Mouse (Mus musculus) gastrocnemius, postnatal 36 days (tissue): ENCODE results near the gene Mrps10. TPM values are rescaled to one million over a fixed set of nuclear protein-coding genes. Genes with fewer than 3 reads are reported as not detected.
"Not testable (repeated sequence)": the region's sequence is repeated elsewhere in the genome, so short reads cannot be mapped to it uniquely, and the experiment has no call there.

Experiments
- DNase-seq, 2 experiments: peaks; one replicate each; pipeline ENCODE4 v3.0.0; 2022
- intact Hi-C: fragments of 180-260 bp; cut with DNase I; formaldehyde crosslinking; loops from one replicate; pipeline ENCODE4 v1.15.1; 2025
- total RNA-seq, 2 experiments: library from RNA; stranded (reverse); gene quantifications; 2 replicates each; pipeline ENCODE4 v1.2.3; 2021

Gene Mrps10
- total RNA-seq, 2 experiments from 2014 or later = 31.9 to 33.7 TPM

DNA sequence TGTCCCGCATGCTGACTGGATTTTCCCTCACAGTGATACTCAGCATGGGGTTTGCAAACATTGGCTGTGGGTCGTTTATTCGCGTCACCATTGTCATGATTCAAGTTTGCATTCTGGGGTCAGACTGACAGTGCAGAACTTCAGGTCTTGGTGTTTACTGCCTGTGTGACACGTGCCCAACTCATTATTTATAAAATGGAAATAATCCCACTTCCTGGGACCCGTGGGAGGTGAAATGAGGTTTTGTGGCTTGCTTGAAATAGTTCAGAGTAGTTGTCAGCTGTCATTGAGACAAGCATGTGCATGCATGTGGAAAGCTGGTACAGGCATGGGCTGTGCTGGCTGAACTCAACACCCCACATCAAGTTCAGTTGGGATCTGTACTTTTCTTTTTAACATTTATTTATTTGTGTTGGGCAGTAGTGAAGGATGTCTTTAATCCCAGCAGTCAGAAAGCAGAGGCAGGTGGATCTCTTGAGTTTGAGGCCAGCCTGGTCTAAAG lies 8.1 kb downstream of the Mrps10 start:
- no peak for DNase-seq
- intact Hi-C loops = no loop called here

DNA sequence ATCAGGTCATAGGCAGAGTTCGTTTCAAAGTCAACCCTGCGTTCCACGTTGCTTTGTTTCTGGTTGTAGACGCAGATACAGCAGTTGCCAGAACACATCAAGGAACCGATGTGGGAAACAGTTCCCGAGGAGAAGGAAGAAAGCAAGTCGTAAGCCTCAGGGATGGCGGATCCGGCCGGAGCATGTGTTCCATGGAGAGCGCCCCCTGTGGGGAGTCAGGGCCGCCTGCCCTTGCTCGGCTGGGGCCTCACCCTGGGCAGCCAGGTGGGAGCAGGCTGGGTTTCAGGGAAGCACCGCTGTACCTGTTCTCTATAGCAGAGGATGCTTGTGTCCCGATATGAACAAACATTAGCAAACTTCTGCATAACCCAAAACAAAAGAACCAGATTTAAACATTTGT lies 9.4 kb downstream of the Mrps10 start:
- DNase-seq = no peak
- intact Hi-C loops = no loop called here

DNA sequence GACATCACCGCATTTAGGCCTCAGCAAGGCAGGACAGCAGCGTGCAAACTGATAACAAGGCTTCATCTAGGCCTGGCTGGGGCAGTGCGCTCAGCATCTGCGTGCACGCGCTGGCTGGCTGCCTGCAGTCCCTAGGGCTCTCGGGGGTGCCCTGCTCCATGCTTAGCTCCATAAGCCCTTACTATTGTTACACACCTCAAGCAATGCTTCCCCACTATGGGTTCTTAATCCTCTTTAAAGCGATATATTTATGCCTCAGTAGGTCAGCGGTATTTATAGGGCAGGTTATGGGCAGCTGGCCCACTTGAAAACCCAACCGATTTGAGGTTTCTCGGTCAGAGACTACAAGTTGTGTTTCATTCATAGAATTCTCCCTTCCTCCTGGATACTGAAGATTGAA lies 13.2 kb downstream of the Mrps10 start:
- intact Hi-C loops = no loop called here
- no peak for DNase-seq

DNA sequence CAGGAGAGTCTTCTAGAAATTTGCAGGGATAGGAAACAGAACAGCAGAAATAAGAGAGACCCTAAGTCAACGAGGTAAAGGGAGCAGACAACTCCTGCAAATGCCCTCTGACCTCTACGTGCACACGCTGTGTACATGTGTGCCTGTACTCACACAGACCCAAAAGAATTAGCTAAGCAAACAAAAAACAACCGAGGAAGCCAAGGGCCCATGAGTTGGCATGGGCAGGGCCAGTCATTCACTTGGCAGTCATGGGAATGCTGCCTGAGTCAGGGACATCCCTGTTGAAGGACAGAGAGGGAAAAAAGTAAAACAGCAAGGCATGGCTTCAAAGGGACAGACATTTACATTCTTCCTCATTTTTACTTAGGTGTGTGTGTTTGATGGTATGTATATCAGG lies 14.6 kb downstream of the Mrps10 start:
- intact Hi-C loops = no loop called here
- DNase-seq = no peak

DNA sequence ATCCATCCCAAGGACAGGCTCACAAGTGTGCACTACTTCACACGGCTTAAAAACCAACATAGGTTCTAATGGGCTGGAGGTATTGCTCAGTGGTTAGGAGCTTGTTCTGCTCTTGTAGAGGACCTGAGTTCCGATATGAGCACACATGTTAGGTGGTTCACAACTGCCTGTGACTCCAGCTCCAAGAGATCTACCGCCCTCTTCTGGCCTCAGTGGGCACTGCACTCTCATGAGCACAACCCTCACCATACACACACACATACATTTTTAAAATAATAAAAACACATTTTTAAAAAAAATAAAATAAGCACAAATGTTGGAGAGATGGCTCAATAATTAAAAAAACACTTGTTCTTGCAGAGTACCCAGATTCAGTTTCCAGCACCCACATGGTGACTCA lies 15.4 kb downstream of the Mrps10 start:
- no peak for DNase-seq
- intact Hi-C loops = no loop called here

DNA sequence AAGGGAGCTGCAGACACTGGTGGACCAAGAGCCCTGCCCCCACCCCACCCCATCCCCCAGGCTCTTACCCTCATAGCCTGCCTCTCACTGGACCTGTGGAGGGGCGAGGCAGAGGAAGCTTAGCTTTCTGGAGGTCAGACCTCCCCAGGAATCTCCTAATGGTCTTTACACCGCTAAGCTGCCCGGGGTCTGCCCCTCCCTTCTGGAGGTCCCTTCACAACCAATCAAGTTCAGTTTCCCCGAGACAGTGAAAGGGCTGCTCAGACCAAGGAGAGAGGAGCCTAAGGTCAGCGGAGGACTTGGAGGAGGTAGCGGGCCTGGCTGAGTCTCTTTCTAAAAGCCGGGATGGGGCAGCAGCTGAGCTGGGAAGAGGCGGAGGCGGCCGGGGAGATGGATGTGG lies 16.5 kb downstream of the Mrps10 start, which contains the start of gene Guca1b:
Gene Guca1b, plus strand, starts transcription at position 249 of the 400 bp plus-strand sequence.
- intact Hi-C loops = no loop called here

DNA sequence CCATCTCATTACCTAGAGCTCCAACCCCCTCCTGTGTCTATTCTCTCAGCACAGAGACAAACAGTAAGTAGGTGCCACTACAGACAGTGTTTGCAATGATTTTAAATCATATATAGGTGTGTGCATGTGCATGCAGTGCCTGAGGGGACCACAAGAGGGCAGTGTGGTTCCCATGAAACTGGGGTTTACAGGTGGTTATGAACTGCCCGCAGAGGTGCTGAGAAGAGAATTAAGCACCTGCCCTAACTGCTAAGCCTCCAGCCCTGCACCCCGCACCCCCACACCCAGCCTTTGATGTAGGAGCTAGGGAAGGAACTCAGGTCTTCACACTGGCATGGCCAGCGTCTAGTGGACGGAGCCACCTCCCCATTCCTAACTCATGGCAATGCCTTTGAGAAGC lies 18.0 kb downstream of the Mrps10 start:
- peak in 1 of 2 experiments; percentile 31 for DNase-seq

More for the DNA sequence above, 16.5 kb downstream of the Mrps10 start, which contains the start of gene Guca1b:
- DNase-seq = no peak

DNA sequence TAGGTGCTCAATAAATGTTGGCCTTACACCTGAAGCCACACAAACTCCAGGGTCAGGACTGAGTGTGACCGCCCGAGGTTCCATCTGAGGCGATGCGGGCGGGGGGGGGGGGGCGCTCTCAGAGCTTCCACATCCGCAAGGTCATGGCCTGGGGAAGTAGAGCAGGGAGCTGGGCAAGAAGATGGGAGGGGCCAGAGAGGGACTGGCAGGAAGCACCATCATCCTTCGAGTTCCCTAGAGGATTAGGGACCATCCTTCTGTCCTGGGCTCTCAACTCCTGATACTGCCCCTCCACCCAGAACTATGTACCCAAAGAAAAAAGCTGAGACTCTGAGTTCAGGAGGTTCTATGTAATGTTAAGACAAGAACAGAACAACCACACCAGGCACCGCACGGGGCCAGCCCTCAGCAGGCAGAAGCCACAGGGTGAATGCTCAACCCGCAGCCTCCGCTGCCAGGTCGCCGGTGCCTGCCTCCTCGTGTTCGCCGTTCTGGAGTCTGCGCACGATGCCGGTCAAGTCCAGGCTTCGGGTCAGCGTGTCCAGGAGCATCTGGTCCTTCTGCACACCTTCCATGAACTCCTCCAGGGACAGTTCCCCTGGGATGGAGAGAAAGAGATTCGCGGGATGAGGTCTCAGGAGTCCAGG lies 25.7 kb downstream of the Mrps10 start:
- intact Hi-C loops = no loop called here
- DNase-seq = no peak

More for the DNA sequence above, 18.0 kb downstream of the Mrps10 start:
- intact Hi-C loops = no loop called here

DNA sequence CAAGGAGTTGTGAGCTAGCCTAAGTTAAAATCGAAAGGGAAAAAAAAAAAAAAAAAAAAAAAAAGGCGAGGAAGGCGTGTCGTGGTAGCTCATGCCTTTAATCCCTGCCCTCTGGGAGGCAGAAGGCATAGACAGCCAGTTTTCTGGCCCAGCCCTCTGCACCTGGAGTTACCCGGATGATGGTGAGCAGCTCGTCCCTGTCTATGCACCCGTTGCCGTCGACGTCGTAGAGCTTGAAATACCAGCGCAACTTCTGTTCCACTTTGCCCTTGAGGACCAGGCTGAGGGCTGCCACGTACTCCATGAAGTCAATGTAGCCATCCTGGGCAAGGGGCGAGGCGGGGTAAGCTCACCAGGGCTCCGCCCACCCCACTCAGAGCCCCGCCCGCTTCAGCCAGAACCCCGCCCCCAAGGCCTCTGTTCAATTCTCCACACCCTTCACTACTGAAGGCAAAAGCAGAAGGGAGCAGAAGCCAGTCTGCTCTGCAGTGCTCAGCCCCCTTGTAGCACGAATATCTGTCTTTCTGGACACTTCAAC lies 26.8 kb downstream of the Mrps10 start:
- intact Hi-C loops = no loop called here
- DNase-seq = peak in 1 of 2 experiments; percentile 44

DNA sequence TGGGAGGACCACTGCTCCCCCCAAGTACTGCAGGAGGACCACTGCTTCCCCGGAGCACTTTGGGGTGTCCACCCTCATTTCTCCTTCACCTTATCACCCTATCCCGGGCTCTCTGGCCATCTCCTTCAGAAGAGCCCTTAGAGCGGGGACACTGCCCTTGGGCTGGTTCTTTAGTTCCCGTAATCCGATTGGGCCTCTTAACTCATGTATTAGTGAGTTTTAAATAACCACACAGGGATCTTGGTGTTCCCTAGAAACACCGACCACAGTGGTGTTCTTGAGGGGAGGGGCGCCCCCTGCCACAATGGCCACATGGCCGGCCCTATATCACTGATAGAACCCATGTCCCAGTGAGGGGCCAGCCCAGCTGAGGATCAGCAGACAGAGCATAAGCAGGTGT lies 30.4 kb downstream of the Mrps10 start:
- intact Hi-C loops = no loop called here
- DNase-seq = no peak

DNA sequence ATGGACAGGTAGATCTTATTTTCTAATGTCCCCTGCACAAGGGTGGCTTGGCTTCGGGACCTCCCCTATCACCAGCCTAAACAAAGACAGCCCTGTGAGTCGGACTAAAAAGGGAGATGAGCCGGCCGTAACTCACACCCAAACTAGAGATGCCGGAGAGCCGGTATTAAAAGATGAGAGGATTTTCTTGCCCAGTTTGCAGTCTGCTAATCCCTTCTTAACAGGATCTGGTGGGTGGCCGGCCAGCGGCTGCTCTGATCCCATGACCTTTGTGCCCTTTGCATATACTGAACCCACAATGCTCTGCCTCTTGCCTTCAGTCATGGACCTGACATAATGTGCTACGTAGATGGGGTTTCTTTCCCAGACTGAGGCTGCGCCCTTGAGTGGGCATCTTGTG lies 31.8 kb downstream of the Mrps10 start, which contains the start of gene Guca1a:
Gene Guca1a, minus strand, starts transcription at position 134 of the 400 bp plus-strand sequence.
- intact Hi-C loops = no loop called here
- no peak for DNase-seq

DNA sequence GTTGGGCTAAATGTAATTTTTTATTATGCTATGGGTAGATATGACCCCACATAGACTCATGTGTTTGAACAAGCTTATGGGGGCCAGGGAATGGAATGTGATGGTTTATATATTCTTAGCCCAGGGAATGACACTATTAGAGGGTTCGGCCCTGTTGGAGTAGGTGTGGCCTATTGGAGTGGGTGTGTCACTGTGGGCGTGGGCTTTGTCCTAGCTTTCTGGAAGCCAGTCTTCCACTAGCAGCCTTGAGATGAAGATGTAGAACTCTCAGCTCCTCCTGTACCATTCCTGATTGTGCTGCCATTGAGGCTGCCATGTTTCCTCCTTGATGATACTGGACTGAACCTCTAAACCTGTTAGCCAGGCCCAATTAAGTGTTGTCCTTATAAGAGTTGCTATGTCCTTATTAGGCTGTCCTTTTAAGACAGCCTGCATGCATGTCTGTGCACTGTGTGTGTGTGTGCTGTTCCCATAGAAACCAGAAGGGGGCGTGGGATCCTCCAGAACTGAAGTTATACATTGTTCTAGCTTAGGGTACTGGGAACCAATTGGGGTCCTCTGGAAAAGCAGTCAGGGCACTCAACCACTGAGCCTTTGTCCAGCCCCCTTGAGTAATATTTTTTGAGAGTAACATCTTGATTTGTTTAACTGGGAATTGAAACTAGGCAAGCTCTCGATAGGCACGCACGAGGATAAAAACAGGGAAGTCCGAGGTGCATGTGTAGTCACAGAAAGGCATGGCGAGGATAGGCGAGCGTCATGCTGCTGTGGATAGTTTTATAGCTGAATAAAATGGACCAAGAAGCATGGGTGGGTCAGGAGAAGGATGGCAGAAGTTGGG lies 39.2 kb downstream of the Mrps10 start:
- DNase-seq = no peak
- intact Hi-C loops = loop anchor here (2.0 kb wide), 1 partner anchor 73 kb away; no protein-coding TSS in a partner anchor

DNA sequence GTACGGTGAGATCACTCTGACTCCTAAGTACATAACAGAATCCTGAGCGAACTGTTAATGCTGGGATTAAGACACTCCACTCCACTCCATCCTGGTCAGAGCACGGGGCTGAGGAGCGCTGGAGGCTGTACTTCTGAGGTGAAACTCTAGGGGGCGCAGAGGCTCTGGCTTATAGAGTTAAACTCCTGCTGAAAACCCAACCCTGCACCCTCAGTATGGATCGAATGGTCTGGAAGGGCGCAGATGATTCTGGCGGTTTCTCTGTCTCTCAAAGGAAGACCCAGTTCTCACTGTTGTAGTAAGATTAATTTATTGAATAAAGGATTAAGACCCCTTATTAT lies 39.8 kb downstream of the Mrps10 start:
- DNase-seq = peak; percentile 31 to 32
- intact Hi-C loops = loop anchor here (2.0 kb wide), 1 partner anchor 72 kb away; no protein-coding TSS in a partner anchor

DNA sequence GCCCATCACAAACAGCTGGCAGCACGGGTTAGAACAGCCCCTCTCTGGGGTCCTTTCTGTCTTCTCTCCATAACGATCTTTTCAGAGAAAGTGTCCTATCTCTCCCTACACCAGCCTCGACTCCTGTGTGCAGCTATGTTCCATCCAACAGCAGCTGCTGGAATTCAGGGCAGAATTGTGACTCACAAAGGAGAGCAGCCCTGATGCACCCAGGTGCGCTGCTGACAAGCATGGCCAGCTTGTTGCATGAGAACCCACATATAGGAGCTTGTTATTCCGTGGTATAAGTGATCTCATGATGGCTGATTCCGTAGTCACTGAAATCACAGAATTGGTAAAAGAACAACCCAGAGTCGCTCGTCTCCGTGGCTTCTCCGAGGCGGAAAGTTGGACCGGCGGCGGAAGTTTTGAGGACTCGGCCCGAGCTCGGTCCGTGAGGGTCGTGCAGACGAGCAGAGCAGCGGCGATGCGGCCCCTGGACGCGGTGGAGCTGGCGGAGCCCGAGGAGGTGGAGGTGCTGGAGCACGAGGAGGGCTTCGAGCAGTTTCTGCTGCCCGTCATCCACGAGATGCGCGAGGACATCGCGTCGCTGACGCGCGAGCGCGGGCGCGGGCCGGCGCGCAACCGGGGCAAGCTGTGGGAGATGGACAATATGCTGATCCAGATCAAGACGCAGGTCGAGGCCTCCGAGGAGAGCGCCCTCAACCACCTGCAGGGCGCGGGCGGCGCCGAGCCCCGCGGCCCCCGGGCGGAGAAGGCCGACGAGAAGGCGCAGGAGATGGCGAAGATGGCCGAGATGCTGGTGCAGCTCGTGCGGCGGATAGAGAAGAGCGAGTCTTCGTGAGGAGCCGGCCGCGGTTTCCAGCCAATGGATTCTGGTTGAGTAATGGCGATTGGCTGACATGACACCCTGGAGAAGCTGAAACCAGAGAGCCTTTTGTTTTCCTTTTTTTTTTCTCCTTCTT lies 41.5 kb downstream of the Mrps10 start:
- intact Hi-C loops = loop anchor here (2.0 kb wide), 1 partner anchor 71 kb away; no protein-coding TSS in a partner anchor
- not testable (repeated sequence) for DNase-seq

DNA sequence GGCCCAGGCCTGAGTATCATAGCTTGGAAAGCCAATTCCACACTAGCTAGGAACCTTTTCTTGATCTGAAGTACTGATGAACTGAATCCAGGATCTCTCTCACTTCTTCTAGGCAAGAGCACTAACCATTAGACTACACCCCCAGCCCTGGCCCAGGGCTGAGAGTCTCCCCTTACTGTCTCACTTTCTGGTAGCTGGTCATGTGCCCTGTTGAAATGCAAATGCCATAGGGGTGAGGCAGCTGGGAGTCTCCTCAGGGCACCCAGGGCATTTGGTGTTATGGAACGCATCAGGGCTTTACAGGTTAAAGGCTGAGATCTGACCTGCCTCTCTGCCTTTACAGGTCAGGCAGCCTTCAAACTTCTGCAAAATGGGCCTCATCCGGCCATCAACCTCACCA lies 51.5 kb downstream of the Mrps10 start:
- DNase-seq = no peak
- intact Hi-C loops = no loop called here

DNA sequence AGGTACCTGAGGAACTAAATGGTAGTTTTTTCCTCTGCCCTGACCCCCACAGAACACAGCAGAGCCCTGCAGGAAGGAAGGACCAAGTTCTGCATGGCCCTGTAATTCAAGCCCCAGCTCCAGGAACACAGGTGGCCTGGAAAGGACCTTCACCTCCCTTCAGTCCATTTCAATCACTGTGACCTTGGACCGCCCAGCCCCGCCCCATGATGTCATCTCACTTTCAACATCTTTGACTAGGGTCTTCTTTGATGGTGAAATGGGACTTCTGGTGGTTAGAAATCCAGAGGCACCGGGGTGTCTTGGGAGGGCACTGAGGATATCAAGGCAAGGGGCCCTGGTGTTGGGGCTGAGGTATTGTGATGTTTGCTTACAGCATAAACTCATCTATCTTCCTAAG lies 52.9 kb downstream of the Mrps10 start:
- intact Hi-C loops = no loop called here
- no peak for DNase-seq

DNA sequence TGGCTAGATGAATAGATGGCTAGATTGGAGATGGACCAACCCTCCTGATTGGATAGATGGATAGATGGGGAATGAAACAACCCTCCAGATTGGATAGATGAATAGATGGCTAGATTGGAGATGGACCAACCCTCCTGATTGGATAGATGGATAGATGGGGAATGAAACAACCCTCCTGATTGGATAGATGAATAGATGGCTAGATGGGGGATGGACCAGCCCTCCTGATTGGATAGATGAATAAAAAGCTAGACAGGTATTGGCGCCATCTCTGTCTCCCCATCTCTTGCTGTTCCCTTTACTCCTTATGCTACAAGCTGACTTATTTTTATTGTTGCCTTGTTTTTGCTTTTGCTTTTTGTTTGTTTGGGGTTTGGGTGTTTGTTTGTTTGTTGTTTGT lies 53.9 kb downstream of the Mrps10 start:
- DNase-seq, intact Hi-C loops: not testable (repeated sequence)

DNA sequence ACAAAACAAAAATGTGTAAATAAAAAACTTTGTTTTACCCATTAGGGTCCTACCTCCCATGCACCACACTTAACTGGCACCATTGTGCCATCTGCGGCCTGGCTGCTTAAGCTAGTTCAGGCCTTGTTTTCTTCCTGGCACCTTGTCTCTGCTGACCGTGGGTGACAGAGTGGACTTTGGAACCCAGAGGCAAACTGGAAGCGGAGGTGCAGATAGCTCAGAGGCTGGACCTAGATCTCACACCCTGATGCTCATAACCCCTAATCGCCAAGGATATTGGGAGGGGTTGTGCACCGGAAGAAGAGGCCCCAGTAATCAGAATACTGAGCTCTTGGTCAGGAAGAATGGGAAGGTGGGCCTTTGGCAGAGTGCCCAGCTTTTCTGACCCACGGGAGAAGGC lies 55.5 kb downstream of the Mrps10 start:
- DNase-seq = no peak
- intact Hi-C loops = no loop called here

DNA sequence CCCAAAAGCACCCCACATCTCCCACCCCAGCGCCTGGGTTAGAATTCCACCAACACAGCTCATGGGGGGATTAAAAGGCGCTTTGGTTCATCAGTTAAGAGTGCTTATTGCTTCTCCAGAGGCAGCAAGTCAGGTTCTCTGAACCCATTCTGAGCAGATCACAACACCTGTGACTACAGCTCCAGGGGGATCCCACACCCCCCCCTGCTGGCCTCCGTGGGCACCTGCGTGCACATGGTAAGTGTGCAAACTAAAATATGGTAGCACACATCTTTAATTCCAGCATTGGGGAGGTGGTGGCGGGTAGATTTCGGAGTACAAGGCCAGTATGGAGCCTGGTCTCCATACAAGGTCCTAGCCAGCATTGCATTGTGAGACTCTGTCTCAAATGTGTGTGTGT lies 58.6 kb downstream of the Mrps10 start:
- intact Hi-C loops = no loop called here

DNA sequence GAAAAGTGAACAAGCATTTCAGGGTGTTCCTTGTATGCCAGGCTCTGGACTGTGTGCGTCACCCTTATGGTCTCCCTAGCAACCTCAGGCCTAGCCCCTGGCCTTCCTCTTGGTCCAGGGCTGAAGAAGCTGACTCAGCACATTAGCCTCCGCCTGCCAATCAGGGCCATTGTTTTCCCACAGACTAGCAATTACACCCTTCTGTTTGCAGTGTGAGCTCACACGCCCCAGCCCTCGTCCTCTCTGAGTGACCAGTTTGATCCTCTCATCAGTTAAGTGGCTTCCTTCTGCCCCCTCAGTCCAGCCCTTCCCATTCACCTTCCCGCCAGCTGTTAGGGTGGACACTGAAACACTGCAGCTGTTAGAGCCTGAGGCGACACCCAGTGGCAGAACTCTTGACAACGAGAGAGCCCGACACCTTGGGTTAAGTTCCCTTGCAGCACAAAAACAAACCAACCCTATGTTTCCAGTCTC lies 60.2 kb downstream of the Mrps10 start:
- no peak for DNase-seq
- intact Hi-C loops = no loop called here

More for the DNA sequence above, 58.6 kb downstream of the Mrps10 start:
- DNase-seq = no peak
